Mouse (Mus musculus): ENCODE data around the gene Msrb3. TPM values are rescaled to one million over a fixed set of nuclear protein-coding genes. Genes with fewer than 3 reads are reported as not detected.
A peak's percentile ranks its signal among the peaks of the same experiment; 100 is the strongest.

The Msrb3 gene
- polyA plus RNA-seq, 1 experiment from 2014 or later, result 31.4 TPM

- Histone ChIP-seq H3K4me2 (no peak overlapping the region), H3K9ac (ENCODE audit: low read depth, low read length) (no peak overlapping the region), H3K27ac (ENCODE audit: low read depth, low read length) (no peak overlapping the region), H3K9me3 (replicated peaks; ENCODE audit: control insufficient read depth, low read length) (no peaks in the 10 kb centered on the region), H3K27me3 (ENCODE audit: control insufficient read depth, insufficient read depth, low read length) (no peaks in the 10 kb centered on the region), H3K4me1 (ENCODE audit: control insufficient read depth, insufficient read depth, low read length) (no peaks in the 10 kb centered on the region), H3K36me3 (ENCODE audit: control insufficient read depth, insufficient read depth, low read length) (peaks cover 6% of the 10 kb centered on the region), H3K4me3 (ENCODE audit: low read depth, low read length) (no peak overlapping the region)
- ATAC-seq (replicated peaks; ENCODE audit: insufficient number of reproducible peaks, low FRiP score, low TSS enrichment), result no peak
- 91% methylated on average over 8 of the region's 8 CpGs for WGBS (ENCODE audit: insufficient replicate concordance)
Measured at GRCm38 (mm10) chr10:120926156-120926555, 27.3 kb upstream of the Msrb3 start.

GRCm38 (mm10) chr10:120921501-120921900, 22.6 kb upstream of the Msrb3 start:
- 77% methylated on average over 2 of the region's 2 CpGs for WGBS (ENCODE audit: insufficient replicate concordance)
- H3K4me2 ChIP-seq, result no peak overlapping the region
- H3K4me1 ChIP-seq (ENCODE audit: control insufficient read depth, insufficient read depth, low read length), result no peaks in the 10 kb centered on the region
- no peaks in the 10 kb centered on the region for H3K27me3 ChIP-seq (ENCODE audit: control insufficient read depth, insufficient read depth, low read length)
- H3K27ac ChIP-seq (ENCODE audit: low read depth, low read length), result no peak overlapping the region
- no peak overlapping the region for H3K9ac ChIP-seq (ENCODE audit: low read depth, low read length)
- no peak for ATAC-seq (replicated peaks; ENCODE audit: insufficient number of reproducible peaks, low FRiP score, low TSS enrichment)
- peaks cover 6% of the 10 kb centered on the region; the same call in 1 of the 2 replicates for H3K36me3 ChIP-seq (ENCODE audit: control insufficient read depth, insufficient read depth, low read length)
- H3K9me3 ChIP-seq (replicated peaks; ENCODE audit: control insufficient read depth, low read length), result no peaks in the 10 kb centered on the region
- H3K4me3 ChIP-seq (ENCODE audit: low read depth, low read length), result no peak overlapping the region

GRCm38 (mm10) chr10:120920604-120921003, 21.7 kb upstream of the Msrb3 start:
- Histone ChIP-seq H3K4me1 (ENCODE audit: control insufficient read depth, insufficient read depth, low read length) (no peaks in the 10 kb centered on the region; the same call in 1 of the 2 replicates), H3K36me3 (ENCODE audit: control insufficient read depth, insufficient read depth, low read length) (peaks cover 6% of the 10 kb centered on the region; the same call in 1 of the 2 replicates), H3K27me3 (ENCODE audit: control insufficient read depth, insufficient read depth, low read length) (no peaks in the 10 kb centered on the region), H3K9ac (ENCODE audit: low read depth, low read length) (no peak overlapping the region), H3K4me2 (no peak overlapping the region), H3K27ac (ENCODE audit: low read depth, low read length) (no peak overlapping the region), H3K4me3 (ENCODE audit: low read depth, low read length) (no peak overlapping the region), H3K9me3 (replicated peaks; ENCODE audit: control insufficient read depth, low read length) (no peaks in the 10 kb centered on the region)
- 84% methylated on average over 11 of the region's 11 CpGs for WGBS (ENCODE audit: insufficient replicate concordance)
- ATAC-seq (replicated peaks; ENCODE audit: insufficient number of reproducible peaks, low FRiP score, low TSS enrichment), result no peak

GRCm38 (mm10) chr10:120916250-120916649, 17.3 kb upstream of the Msrb3 start:
- Histone ChIP-seq H3K4me2 (no peak overlapping the region), H3K4me3 (ENCODE audit: low read depth, low read length) (no peak overlapping the region), H3K9me3 (replicated peaks; ENCODE audit: control insufficient read depth, low read length) (no peaks in the 10 kb centered on the region), H3K27ac (ENCODE audit: low read depth, low read length) (no peak overlapping the region), H3K36me3 (ENCODE audit: control insufficient read depth, insufficient read depth, low read length) (no peaks in the 10 kb centered on the region), H3K4me1 (ENCODE audit: control insufficient read depth, insufficient read depth, low read length) (peaks cover 9% of the 10 kb centered on the region; the same call in 1 of the 2 replicates), H3K27me3 (ENCODE audit: control insufficient read depth, insufficient read depth, low read length) (no peaks in the 10 kb centered on the region), H3K9ac (ENCODE audit: low read depth, low read length) (no peak overlapping the region)
- no peak for ATAC-seq (replicated peaks; ENCODE audit: insufficient number of reproducible peaks, low FRiP score, low TSS enrichment)
- WGBS (ENCODE audit: insufficient replicate concordance), result 80% methylated on average over 5 of the region's 5 CpGs

- peak overlapping the region; percentile 84 for H3K27ac ChIP-seq (ENCODE audit: low read depth, low read length)
- peaks cover 9% of the 10 kb centered on the region; the same call in 1 of the 2 replicates for H3K4me1 ChIP-seq (ENCODE audit: control insufficient read depth, insufficient read depth, low read length)
- H3K4me2 ChIP-seq, result peak overlapping the region; percentile 20
- no peaks in the 10 kb centered on the region for H3K36me3 ChIP-seq (ENCODE audit: control insufficient read depth, insufficient read depth, low read length)
- 57% methylated on average over 15 of the region's 15 CpGs for WGBS (ENCODE audit: insufficient replicate concordance)
- peak; percentile 65 for ATAC-seq (replicated peaks; ENCODE audit: insufficient number of reproducible peaks, low FRiP score, low TSS enrichment)
- peak overlapping the region; percentile 30; the same call in 1 of the 2 replicates for H3K9ac ChIP-seq (ENCODE audit: low read depth, low read length)
- H3K9me3 ChIP-seq (replicated peaks; ENCODE audit: control insufficient read depth, low read length), result no peaks in the 10 kb centered on the region
- no peak overlapping the region for H3K4me3 ChIP-seq (ENCODE audit: low read depth, low read length)
- no peaks in the 10 kb centered on the region for H3K27me3 ChIP-seq (ENCODE audit: control insufficient read depth, insufficient read depth, low read length)
Measured at GRCm38 (mm10) chr10:120914948-120915631, 16.2 kb upstream of the Msrb3 start.

- Histone ChIP-seq H3K27ac (ENCODE audit: low read depth, low read length) (peak overlapping the region; percentile 84), H3K4me3 (ENCODE audit: low read depth, low read length) (no peak overlapping the region)
- ATAC-seq (replicated peaks; ENCODE audit: insufficient number of reproducible peaks, low FRiP score, low TSS enrichment), result no peak
Measured at GRCm38 (mm10) chr10:120914286-120914685, 15.4 kb upstream of the Msrb3 start.

GRCm38 (mm10) chr10:120913796-120914195, 14.9 kb upstream of the Msrb3 start:
- ATAC-seq (replicated peaks; ENCODE audit: insufficient number of reproducible peaks, low FRiP score, low TSS enrichment), result no peak
- H3K36me3 ChIP-seq (ENCODE audit: control insufficient read depth, insufficient read depth, low read length), result no peaks in the 10 kb centered on the region
- no peak overlapping the region for H3K27ac ChIP-seq (ENCODE audit: low read depth, low read length)
- WGBS (ENCODE audit: insufficient replicate concordance), result 55% methylated on average over 7 of the region's 7 CpGs
- H3K4me1 ChIP-seq (ENCODE audit: control insufficient read depth, insufficient read depth, low read length), result peaks cover 9% of the 10 kb centered on the region; the same call in 1 of the 2 replicates
- H3K4me2 ChIP-seq, result no peak overlapping the region
- no peaks in the 10 kb centered on the region for H3K27me3 ChIP-seq (ENCODE audit: control insufficient read depth, insufficient read depth, low read length)
- H3K9ac ChIP-seq (ENCODE audit: low read depth, low read length), result no peak overlapping the region
- H3K9me3 ChIP-seq (replicated peaks; ENCODE audit: control insufficient read depth, low read length), result no peaks in the 10 kb centered on the region
- no peak overlapping the region for H3K4me3 ChIP-seq (ENCODE audit: low read depth, low read length)

More at GRCm38 (mm10) chr10:120914286-120914685, 15.4 kb upstream of the Msrb3 start:
- Histone ChIP-seq H3K9ac (ENCODE audit: low read depth, low read length) (no peak overlapping the region), H3K36me3 (ENCODE audit: control insufficient read depth, insufficient read depth, low read length) (no peaks in the 10 kb centered on the region), H3K9me3 (replicated peaks; ENCODE audit: control insufficient read depth, low read length) (no peaks in the 10 kb centered on the region), H3K4me1 (ENCODE audit: control insufficient read depth, insufficient read depth, low read length) (peaks cover 9% of the 10 kb centered on the region; the same call in 1 of the 2 replicates), H3K4me2 (no peak overlapping the region), H3K27me3 (ENCODE audit: control insufficient read depth, insufficient read depth, low read length) (no peaks in the 10 kb centered on the region)
- 77% methylated on average over 7 of the region's 7 CpGs for WGBS (ENCODE audit: insufficient replicate concordance)

- no peak overlapping the region for H3K4me3 ChIP-seq (ENCODE audit: low read depth, low read length)
- H3K4me1 ChIP-seq (ENCODE audit: control insufficient read depth, insufficient read depth, low read length), result peaks cover 9% of the 10 kb centered on the region; the same call in 1 of the 2 replicates
- ATAC-seq (replicated peaks; ENCODE audit: insufficient number of reproducible peaks, low FRiP score, low TSS enrichment), result no peak
- H3K4me2 ChIP-seq, result no peak overlapping the region
- H3K27me3 ChIP-seq (ENCODE audit: control insufficient read depth, insufficient read depth, low read length), result no peaks in the 10 kb centered on the region
- WGBS (ENCODE audit: insufficient replicate concordance), result 81% methylated on average over 4 of the region's 4 CpGs
- H3K36me3 ChIP-seq (ENCODE audit: control insufficient read depth, insufficient read depth, low read length), result no peaks in the 10 kb centered on the region
- no peaks in the 10 kb centered on the region for H3K9me3 ChIP-seq (replicated peaks; ENCODE audit: control insufficient read depth, low read length)
- H3K27ac ChIP-seq (ENCODE audit: low read depth, low read length), result no peak overlapping the region
- H3K9ac ChIP-seq (ENCODE audit: low read depth, low read length), result no peak overlapping the region
Measured at GRCm38 (mm10) chr10:120911971-120912370, 13.1 kb upstream of the Msrb3 start.
